Mouse (Mus musculus) urinary bladder, postnatal 36 days (tissue): ENCODE results near the gene Ankrd7.
A peak's percentile ranks its signal among the peaks of the same experiment; 100 is the strongest.
"Not testable (repeated sequence)": the region's sequence is repeated elsewhere in the genome, so short reads cannot be mapped to it uniquely, and the experiment has no call there.

ENCODE experiments used
- DNase-seq, 2 experiments: peaks; one replicate each; pipeline ENCODE4 v3.0.0; 2022; ENCODE audit warnings: low spot score in 2 of 2, mixed read lengths in 1 of 2

Ankrd7 gene

DNA sequence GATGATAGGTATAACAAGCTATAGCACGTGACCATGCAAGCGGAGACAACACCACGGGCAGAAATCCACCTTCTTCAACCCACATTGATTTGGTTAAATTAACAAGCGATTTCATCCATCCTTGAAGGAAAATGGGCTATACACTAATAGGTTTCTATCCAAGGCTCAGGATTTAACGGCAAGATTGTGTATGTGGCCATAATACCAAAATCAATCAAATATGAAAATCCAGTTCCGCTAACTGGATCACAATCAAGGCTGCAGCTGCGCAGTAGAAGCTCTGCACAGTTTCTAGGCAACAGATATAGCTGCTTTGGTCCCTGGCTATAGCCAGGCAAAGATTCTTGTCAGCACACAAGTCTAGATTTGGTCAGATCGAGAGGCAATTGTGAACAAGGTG lies at the start of gene Ankrd7:
Ankrd7 (plus strand) TSS at position 301 of the 400 bp plus-strand sequence.
- DNase-seq = no peak

DNA sequence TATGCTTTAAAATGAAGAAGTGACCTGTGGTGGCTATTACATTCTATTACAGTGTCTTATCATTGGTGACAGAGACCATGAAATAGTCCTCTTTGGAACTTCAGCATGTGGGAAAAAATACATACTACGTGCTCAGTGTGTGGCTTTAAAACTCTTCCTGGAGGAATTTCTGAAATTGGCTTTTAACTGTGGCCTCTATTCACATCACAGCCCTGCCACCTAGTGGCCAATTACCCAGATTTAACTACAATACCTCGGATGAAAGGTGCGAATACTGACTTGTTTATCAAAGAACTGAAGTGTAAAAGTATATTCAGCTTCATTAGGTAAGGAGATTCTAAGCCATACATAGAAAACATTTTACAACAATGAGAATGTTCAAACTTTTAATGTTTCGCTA lies 46.8 kb upstream of the Ankrd7 start:
- peak; percentile 35 to 38 for DNase-seq

DNA sequence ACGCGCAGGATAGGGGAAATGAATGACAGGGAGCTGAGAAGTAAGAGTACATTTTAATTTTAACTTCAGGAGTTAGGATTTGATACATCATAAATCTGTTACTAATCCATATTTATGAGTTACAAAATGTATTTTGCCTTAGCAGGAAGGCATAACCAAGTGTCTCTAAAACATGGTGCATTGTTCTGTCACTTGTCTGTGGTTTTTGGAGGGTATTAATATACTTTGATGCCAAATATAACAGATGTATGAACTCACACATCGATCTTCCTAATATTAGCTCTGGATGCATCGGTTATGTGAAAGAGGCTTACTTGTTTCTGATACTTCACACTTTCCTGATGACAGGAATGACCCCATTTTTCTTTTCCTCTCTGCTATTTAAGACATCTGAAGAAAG lies 45.9 kb upstream of the Ankrd7 start:
- no peak for DNase-seq

DNA sequence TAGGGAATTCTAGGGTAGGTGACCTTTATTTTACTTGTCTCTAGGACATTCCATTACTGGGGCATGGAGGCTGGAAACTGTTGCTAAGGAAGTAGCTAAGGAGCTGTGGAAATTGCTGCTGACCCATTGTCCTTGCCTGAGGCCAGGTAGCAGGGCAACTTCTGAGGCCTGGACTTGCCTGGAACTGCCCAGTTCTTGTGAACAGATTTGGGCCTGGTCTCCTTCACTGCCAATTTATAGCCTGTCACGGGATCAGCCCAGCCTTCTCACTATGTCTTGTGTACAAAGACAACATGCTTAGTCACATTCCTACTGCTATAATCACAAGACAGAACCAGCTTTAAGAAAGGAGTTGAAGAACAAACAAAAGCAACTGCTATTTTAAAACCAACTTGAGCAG lies 43.3 kb upstream of the Ankrd7 start:
- DNase-seq = peak; percentile 47 to 57

DNA sequence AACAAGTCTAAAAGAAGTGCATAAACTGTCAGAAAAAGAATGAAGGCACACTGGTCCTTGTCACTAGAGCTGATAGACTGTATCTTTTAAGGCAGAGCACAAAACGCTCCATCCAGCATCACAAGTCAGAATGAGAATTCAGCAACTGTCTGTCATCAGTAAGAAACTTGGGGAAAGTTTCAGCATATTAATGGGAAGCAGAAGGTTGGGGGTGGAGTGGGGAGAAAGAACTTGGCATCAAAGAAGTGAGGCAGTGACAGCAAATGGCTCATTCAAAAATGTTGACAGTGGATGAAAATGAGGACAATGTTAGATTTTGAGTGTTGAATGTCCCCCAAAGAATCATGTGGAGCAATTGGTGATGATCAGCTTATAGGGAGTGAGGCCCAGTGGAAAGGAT lies 33.2 kb upstream of the Ankrd7 start:
- DNase-seq = no peak

DNA sequence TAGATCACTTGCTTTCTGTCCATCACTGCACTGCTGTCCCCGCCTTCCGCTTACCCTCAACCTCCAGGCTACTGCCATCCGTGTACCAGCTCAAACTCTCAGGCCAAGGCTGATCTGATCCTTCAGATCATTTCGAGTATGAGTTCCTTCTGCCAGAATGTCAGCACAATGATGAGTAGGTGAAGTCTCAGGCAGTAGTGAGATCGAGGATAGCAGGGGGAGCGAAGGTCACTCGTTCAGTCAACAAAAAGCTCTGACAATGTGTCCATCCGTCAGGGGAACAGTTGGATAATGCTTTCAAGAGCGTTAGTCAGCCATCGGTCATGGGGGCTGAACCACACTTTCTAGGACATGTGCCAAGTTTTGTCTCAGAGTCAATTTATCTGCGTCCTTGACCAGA lies 21.6 kb upstream of the Ankrd7 start:
- not testable (repeated sequence) for DNase-seq

DNA sequence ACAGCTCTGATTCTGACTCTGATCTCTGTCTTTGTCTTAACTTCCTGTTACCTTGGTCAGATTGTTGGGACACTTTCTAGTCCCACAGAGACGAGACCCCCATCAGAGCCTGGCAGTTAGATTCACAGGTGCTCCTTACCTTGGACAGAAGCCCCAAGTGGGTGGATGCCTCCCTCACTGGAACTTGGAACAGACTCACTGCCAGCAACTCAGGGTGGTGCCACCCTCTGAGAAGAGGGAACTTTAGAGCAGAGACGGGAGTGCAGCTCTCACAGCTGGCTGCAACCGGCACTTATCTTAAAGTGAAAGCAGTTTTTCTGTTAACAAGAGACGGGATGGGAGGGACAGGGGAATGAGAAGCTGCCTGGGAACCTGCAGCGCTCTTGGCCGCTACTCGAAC lies 20.5 kb upstream of the Ankrd7 start:
- not testable (repeated sequence) for DNase-seq

DNA sequence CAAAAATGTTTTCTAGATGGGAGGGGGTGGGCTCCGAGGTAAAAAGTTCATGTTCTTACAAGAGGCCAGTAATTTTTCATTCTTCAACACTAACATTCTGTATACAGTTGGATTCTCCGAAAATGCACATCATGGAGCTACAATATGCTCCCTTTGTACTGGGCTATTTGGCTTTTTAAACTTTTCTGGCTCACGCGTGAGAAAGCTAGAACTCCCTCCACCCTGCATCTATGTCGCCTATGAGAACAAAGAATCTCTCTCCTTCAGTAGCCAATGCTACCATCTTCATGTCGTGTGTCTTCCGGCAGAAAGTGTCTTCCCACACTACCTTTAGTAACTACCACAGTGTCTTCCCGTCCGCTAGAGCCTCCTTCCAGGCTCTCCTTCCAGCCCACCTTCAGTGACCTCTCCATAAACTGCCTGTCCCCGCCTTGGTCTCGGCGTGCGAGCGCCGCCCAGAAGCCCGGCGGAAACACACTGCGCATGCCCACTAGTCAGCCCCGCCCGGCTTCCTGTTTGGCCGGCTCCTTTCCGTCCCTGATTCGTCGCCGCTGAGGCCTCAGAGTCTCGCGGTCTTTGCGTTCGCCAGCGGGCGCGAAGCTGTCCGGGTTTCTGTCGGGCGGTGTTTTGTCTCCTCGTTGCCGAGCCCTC lies 17.9 kb upstream of the Ankrd7 start, which contains the start of gene Lsm8:
Lsm8 (plus strand) TSS at position 529 of the 651 bp plus-strand sequence.
- peak; percentile 96 to 98 for DNase-seq

DNA sequence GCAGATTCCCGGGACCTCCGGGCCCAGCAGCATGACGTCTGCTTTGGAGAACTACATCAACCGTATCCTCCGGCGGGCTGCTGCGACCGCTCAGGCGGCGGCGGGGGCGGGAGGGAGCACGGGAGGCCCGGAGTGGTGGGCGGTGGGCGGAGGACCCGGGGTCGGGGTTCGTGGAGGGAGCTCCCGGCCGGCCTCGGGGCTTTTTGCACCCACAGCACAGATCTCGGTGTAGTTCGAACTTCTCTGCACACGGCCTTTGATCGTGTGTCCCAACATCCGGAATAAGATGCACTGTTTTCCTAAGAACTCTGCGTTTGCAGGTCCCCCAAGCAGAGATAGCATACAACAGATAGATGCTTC lies 17.4 kb upstream of the Ankrd7 start:
- DNase-seq = no peak

DNA sequence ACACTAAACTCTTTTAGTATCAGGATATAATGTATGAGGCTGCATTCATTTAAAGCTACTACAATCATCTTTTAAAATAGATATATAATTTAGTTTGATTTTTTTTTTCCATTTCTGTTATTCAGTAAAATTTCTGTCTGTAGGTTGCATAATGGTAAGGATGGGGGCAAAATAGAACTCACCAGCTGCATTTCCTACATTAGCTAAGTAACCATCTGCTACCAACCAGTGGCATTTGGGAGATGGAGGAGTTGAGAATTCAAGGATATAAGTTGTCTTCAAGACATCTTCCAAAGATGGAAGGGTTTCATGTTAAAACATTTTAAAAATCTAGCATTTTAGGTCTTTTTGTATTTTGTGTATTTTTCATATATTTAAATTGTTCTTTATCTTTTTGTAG lies 10.8 kb upstream of the Ankrd7 start:
- no peak for DNase-seq

DNA sequence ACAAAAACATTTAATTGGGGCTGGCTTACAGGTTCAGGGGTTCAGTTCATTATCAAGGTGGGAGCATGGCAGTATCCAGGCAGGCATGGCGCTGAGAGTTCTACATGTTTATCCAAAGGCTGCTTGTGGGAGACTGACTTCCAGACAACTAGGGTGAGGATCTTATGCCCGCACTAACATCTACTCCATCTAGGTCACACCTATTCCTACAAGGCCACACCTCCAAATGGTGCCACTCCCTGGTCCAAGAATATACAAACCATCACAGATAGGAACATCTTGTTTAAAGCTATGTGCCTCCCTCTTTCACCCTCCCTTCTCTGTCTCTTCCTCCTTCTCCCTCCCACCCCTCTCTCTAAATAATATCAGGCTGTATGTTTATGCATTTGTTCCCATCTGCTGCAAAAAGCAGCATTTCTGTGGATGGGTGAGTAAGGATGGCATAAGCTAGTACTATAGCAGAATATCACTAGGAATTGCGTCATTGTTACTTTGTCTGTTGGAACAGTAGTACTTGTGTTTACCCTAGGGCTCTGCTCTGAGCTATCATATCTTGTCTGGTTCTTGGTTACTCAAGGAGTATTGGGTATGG lies 9.5 kb upstream of the Ankrd7 start:
- no peak for DNase-seq

DNA sequence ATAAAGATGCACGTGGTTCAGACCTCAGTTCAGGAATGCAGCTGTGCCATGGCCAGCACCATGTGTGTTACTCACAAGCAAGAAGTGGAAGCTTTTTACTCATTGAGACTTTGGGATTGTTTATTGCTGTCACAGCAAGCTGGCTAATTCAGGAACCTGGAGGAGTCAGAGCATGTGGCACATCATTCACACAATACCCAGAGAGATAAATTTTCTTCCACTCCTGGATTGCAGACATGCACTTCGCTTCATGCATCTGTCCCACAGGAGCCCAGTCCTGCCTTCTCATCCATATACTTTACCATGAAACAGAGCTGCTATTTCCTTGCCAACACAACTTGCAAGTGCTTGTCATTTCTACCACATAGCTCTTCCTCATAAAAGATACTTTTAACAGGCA lies 22.9 kb downstream of the Ankrd7 start:
- no peak for DNase-seq

DNA sequence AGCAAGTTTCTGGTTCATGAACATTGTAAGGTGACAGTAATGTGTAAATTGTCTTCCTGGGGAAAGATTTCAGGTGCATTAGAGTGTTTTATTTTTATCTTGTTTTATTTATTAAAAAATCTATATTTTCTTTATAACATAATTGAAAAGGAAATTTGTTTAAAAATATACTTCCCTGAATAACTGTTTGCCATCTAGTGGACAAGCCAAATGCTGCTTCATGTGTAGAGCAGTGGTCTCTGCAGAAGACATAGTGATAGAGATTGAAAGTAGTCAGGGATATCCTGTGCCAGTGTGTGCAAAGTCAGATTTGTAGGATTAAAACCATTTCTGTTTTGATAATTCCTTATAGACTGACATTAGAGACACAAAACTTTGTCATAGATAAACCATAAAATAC lies 28.0 kb downstream of the Ankrd7 start:
- no peak for DNase-seq

DNA sequence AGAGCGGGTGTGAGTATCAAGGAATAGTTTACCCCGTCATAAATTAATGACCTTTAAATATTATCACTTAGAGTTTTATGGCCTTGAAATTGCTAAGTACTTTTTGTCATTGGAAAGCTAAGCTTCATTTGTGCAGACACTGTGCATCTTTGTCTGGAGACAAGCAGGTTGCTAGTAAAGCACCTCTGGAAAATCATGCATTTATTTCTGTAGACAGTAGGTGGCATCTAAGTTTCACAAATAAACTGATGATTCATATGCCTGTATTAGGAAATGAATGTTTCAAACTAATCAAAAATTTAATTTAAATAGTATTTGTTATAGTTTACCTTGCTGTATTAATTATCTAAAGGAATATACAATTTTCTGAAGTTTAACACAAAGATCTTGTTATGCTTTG lies 41.1 kb downstream of the Ankrd7 start:
- DNase-seq = no peak

DNA sequence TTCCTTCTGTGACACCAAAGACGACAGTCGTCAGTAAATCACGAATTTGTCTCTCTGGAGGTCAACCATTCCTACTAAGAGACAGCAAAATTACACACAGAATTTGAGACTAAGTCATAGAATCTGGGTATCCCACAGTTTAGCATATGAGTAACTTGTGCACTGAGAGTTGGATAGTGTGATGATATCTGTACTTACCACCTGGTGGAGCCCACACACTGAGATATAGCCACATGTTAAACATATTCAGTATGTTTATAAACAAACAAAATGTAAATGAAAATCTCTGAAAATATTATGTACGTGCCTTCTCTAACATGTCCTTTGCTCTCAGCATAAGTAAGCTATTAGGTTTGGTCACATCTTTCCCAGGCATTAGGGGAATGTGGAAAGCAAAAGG lies 47.1 kb downstream of the Ankrd7 start:
- DNase-seq = no peak

DNA sequence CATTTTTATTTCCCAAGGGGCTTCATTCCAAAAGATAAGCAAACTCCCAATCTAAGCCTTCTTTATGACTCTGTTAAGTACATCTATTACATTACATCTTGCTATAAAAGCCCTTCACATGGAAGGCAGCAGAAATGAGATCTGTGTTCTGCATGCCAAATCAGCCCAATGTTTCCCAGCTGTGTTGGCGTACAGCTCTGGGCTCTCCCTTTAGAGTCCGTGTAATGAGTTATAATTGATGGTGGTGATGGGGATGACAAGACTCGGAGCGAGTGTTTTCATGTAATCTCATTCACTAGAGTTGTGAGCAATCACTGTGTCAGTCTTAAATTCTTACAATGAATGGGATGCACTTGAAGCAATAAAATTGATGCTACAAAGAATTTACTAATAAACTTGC lies 49.9 kb downstream of the Ankrd7 start:
- no peak for DNase-seq

DNA sequence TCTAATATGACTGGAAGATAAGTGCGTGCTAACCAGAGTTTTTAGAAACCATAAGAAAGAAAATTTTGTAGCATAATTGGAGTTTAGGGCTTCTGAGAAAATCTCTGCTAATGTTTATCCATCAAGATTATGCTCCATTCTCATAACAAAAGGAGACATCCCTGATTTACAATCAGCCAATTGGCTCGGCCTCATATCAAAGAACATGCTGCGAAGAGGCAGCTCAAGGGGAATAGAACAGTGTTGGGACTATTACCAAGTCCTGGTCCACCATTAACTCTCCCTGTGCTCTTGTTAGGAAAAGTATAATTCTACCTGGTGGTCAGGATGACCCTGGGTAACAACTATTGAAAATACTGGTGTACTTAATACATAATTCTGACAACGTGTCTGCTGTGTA lies 50.4 kb downstream of the Ankrd7 start:
- no peak for DNase-seq
